Mouse (Mus musculus): ENCODE measurements around the gene Dpf1. TPM values are rescaled to one million over a fixed set of nuclear protein-coding genes. Genes with fewer than 3 reads are reported as not detected.

The Dpf1 gene
- total and polyA plus RNA-seq, 3 experiments = 0.21 to 0.27 TPM; not detected in 1

DNA sequence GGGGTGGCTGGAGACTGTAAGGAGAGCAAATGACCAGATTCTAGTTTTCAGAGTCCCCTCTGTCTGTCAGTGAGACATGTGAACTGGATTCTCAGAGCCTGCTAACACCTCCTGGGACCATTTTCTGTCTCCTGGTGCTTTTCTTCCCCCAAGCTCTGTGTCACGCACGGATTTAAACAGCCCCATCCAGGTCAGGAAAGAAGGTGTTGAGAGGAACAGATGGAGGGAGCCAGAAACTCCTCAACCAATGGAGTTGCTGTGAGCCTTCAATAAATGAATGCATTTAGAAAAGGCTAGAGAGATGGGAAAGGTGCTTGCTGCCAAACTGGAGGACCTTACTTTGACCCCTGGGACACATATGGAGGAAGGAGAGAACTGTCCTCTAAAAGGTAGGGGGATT lies 34.0 kb downstream of the Dpf1 start:
- no peak for TF ChIP-seq POLR2A (IDR thresholded peaks at IDR 0.05; ENCODE audit: insufficient read depth, low read depth, low read length)
- TF ChIP-seq CTCF (IDR thresholded peaks at IDR 0.05) = no peak
- no peak for TF ChIP-seq EP300 (IDR thresholded peaks at IDR 0.05; ENCODE audit: insufficient read depth, low read depth, low read length)
- H3K9ac ChIP-seq (ENCODE audit: low read depth, low read length) = no peak overlapping the region
- no peaks in the 10 kb centered on the region for H3K27me3 ChIP-seq (ENCODE audit: control insufficient read depth, insufficient read depth, low read length)
- H3K4me3 ChIP-seq = no peak overlapping the region
- intact Hi-C loops (cut with DNase I) = no loop called here
- no peaks in the 10 kb centered on the region for H3K36me3 ChIP-seq (ENCODE audit: control insufficient read depth, insufficient read depth, low read length)
- H3K27ac ChIP-seq = no peak overlapping the region
- DNase-seq = no peak
- H3K4me1 ChIP-seq (ENCODE audit: control insufficient read depth, insufficient read depth, low read length) = no peaks in the 10 kb centered on the region
- no peaks in the 10 kb centered on the region for H3K79me2 ChIP-seq (replicated peaks; ENCODE audit: control insufficient read depth, insufficient read depth, low read length)
- WGBS = 91% methylated on average over 2 of the region's 2 CpGs

DNA sequence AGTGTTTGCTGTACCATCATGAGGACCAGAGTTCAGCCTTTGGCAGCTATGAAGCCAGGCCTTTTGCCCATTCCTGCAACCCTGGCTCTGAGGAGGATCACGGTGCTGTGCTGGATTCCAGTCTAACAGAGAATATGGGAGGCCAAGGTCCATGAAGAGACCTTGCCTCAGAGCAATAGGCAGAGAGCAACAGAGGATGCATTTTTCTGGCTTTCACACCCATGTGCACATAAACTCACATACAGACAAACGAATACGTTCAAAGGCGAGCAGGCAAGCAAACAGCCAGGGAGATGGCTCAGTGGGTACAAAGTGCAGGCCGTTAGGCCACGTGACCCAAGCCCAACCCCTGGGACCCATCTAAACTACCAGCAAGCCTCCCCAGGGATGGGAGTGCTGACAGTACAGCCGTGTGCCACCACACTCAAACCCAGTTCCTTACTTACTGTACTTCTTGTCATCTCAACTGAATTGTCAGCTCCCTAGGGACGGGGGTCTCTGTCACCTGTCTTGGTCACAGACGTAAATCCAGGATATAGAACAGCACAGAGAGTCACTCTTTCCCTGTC lies 34.7 kb downstream of the Dpf1 start:
- no peak for TF ChIP-seq CTCF (IDR thresholded peaks at IDR 0.05)
- no peak for TF ChIP-seq EP300 (IDR thresholded peaks at IDR 0.05; ENCODE audit: insufficient read depth, low read depth, low read length)
- TF ChIP-seq POLR2A (IDR thresholded peaks at IDR 0.05; ENCODE audit: insufficient read depth, low read depth, low read length) = no peak
- Histone ChIP-seq H3K27ac (no peak overlapping the region), H3K9ac (ENCODE audit: low read depth, low read length) (no peak overlapping the region), H3K36me3 (ENCODE audit: control insufficient read depth, insufficient read depth, low read length) (no peaks in the 10 kb centered on the region), H3K4me1 (ENCODE audit: control insufficient read depth, insufficient read depth, low read length) (no peaks in the 10 kb centered on the region), H3K27me3 (ENCODE audit: control insufficient read depth, insufficient read depth, low read length) (no peaks in the 10 kb centered on the region), H3K4me3 (no peak overlapping the region), H3K79me2 (replicated peaks; ENCODE audit: control insufficient read depth, insufficient read depth, low read length) (no peaks in the 10 kb centered on the region)
- WGBS = 94% methylated on average over 9 of the region's 9 CpGs
- intact Hi-C loops (cut with DNase I) = no loop called here
- no peak for DNase-seq

DNA sequence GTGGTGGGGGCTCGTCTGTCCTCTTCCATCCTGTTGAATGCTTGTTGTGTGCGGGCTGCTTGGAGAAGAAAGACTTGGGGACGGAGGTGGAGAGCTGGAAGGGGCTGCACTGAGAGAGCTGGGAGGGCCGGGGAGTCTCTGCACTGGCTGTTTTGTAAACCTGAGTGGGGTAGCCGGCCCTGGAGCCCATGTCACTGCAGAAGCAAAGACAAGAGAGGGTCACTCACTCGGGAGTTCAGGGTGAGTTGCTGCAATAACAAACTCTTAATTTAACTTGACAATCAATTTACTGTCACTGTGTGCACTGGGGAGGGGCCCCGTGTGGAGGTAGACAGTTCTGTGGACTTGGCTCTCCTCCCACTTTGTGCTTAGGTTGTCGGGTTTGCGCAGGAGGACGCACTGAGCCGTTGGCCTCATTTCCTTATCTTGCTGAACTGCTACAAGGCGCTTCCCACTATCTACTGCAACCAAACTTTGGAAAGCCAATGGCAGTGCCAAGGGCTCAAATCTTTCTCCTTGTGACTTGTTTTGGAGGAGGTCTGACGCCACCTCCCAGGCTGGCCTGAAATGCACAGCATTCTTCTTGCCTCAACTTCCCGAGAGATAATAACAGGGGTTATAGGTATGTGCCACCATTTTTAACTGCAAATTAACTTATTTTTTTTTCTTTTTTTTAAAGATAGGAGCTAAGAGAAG lies 35.4 kb downstream of the Dpf1 start:
- H3K27me3 ChIP-seq (ENCODE audit: control insufficient read depth, insufficient read depth, low read length) = no peaks in the 10 kb centered on the region
- no peak for TF ChIP-seq CTCF (IDR thresholded peaks at IDR 0.05)
- TF ChIP-seq EP300 (IDR thresholded peaks at IDR 0.05; ENCODE audit: insufficient read depth, low read depth, low read length) = no peak
- no peak for TF ChIP-seq POLR2A (IDR thresholded peaks at IDR 0.05; ENCODE audit: insufficient read depth, low read depth, low read length)
- no peak for DNase-seq
- H3K9ac ChIP-seq (ENCODE audit: low read depth, low read length) = no peak overlapping the region
- H3K36me3 ChIP-seq (ENCODE audit: control insufficient read depth, insufficient read depth, low read length) = no peaks in the 10 kb centered on the region
- no peak overlapping the region for H3K27ac ChIP-seq
- H3K4me1 ChIP-seq (ENCODE audit: control insufficient read depth, insufficient read depth, low read length) = no peaks in the 10 kb centered on the region
- H3K4me3 ChIP-seq = no peak overlapping the region
- H3K79me2 ChIP-seq (replicated peaks; ENCODE audit: control insufficient read depth, insufficient read depth, low read length) = no peaks in the 10 kb centered on the region
- 54% methylated on average over 14 of the region's 14 CpGs for WGBS
- intact Hi-C loops (cut with DNase I) = no loop called here

DNA sequence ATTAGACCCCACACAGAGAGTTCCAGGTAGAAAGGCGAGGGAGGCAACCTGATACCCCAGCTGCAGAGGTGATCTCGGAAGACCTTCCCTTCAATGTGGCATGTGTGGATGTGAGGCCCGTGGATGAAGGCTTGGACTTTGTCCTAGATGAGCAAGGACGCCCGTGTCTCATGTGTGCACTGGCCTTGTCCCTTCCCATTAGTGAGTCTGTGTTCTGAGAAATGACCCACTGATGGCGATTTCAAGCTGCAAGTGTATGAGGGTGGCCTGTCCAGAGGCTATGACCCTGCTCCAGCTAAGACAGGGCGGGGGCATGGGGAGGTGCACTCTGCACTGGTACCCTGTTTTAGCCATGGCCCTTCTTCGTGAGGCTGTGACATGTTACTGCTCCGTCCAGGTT lies 36.5 kb downstream of the Dpf1 start:
- Histone ChIP-seq H3K4me3 (no peak overlapping the region), H3K9ac (ENCODE audit: low read depth, low read length) (no peak overlapping the region), H3K36me3 (ENCODE audit: control insufficient read depth, insufficient read depth, low read length) (no peaks in the 10 kb centered on the region), H3K79me2 (replicated peaks; ENCODE audit: control insufficient read depth, insufficient read depth, low read length) (no peaks in the 10 kb centered on the region), H3K27me3 (ENCODE audit: control insufficient read depth, insufficient read depth, low read length) (no peaks in the 10 kb centered on the region), H3K4me1 (ENCODE audit: control insufficient read depth, insufficient read depth, low read length) (no peaks in the 10 kb centered on the region), H3K27ac (no peak overlapping the region)
- intact Hi-C loops (cut with DNase I) = no loop called here
- no peak for DNase-seq
- WGBS = 97% methylated on average over 9 of the region's 9 CpGs
- no peak for TF ChIP-seq CTCF (IDR thresholded peaks at IDR 0.05)
- TF ChIP-seq EP300 (IDR thresholded peaks at IDR 0.05; ENCODE audit: insufficient read depth, low read depth, low read length) = no peak
- no peak for TF ChIP-seq POLR2A (IDR thresholded peaks at IDR 0.05; ENCODE audit: insufficient read depth, low read depth, low read length)

GRCm38 (mm10) chr7:29340838-29341237 lies 37.1 kb downstream of the Dpf1 start:
- WGBS = 83% methylated on average over 8 of the region's 8 CpGs
- DNase-seq = no peak
- TF ChIP-seq EP300 (IDR thresholded peaks at IDR 0.05; ENCODE audit: insufficient read depth, low read depth, low read length) (no peak), CTCF (IDR thresholded peaks at IDR 0.05) (no peak), POLR2A (IDR thresholded peaks at IDR 0.05; ENCODE audit: insufficient read depth, low read depth, low read length) (no peak)
- no peak overlapping the region for H3K9ac ChIP-seq (ENCODE audit: low read depth, low read length)
- no peaks in the 10 kb centered on the region for H3K36me3 ChIP-seq (ENCODE audit: control insufficient read depth, insufficient read depth, low read length)
- intact Hi-C loops (cut with DNase I) = no loop called here
- H3K27ac ChIP-seq = no peak overlapping the region
- no peaks in the 10 kb centered on the region for H3K27me3 ChIP-seq (ENCODE audit: control insufficient read depth, insufficient read depth, low read length)
- no peak overlapping the region for H3K4me3 ChIP-seq
- no peaks in the 10 kb centered on the region for H3K79me2 ChIP-seq (replicated peaks; ENCODE audit: control insufficient read depth, insufficient read depth, low read length)
- no peaks in the 10 kb centered on the region for H3K4me1 ChIP-seq (ENCODE audit: control insufficient read depth, insufficient read depth, low read length)

GRCm38 (mm10) chr7:29341722-29342121 lies 38.0 kb downstream of the Dpf1 start:
- no peak overlapping the region for H3K4me3 ChIP-seq
- no peak overlapping the region for H3K27ac ChIP-seq
- intact Hi-C loops (cut with DNase I) = no loop called here
- H3K27me3 ChIP-seq (ENCODE audit: control insufficient read depth, insufficient read depth, low read length) = no peaks in the 10 kb centered on the region
- H3K4me1 ChIP-seq (ENCODE audit: control insufficient read depth, insufficient read depth, low read length) = no peaks in the 10 kb centered on the region
- no peak overlapping the region for H3K9ac ChIP-seq (ENCODE audit: low read depth, low read length)
- TF ChIP-seq POLR2A (IDR thresholded peaks at IDR 0.05; ENCODE audit: insufficient read depth, low read depth, low read length) (no peak), CTCF (IDR thresholded peaks at IDR 0.05) (no peak), EP300 (IDR thresholded peaks at IDR 0.05; ENCODE audit: insufficient read depth, low read depth, low read length) (no peak)
- H3K36me3 ChIP-seq (ENCODE audit: control insufficient read depth, insufficient read depth, low read length) = no peaks in the 10 kb centered on the region
- WGBS = 65% methylated on average over 12 of the region's 12 CpGs
- H3K79me2 ChIP-seq (replicated peaks; ENCODE audit: control insufficient read depth, insufficient read depth, low read length) = no peaks in the 10 kb centered on the region
- no peak for DNase-seq
